Mouse (Mus musculus) liver, embryonic 14.5 days (tissue): ENCODE measurements around the gene Etnk1.
A peak's percentile ranks its signal among the peaks of the same experiment; 100 is the strongest.

Source experiments
- CTCF ChIP-seq: IDR thresholded peaks from 2 replicates; pipeline ENCODE4 v1.5.1; 2016; ENCODE audit warnings: antibody characterized with exemption, low read depth, control low read depth
- EP300 ChIP-seq: IDR thresholded peaks from 2 replicates; pipeline ENCODE4 v1.6.1; 2016; ENCODE audit warnings: antibody characterized with exemption, low read depth

DNA sequence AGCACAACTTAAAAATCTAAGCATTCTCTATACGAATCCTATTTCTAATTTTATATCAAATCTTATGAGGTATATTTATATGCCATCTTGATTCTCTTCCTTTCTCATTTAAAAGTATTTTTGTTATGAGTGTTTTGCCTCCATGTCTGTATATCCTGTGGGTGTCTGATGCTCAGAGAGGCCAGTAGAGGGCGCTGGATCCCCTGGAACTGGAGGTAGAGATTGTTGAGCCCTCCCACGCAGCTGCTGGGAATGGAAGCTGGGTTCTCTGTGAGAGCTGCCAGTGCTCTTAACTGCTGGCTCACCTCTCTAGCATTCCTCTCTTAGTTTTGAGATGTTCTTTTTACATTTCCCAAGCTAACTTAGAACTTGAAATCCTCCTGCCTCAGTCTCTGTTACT lies 112.2 kb downstream of the Etnk1 start:
- no peak for TF ChIP-seq EP300
- TF ChIP-seq CTCF, result peak; percentile 53
